Mouse (Mus musculus) ovary, adult 10 weeks (tissue): Measurements from ENCODE around the gene Pced1a. TPM values are rescaled to one million over a fixed set of nuclear protein-coding genes. Genes with fewer than 3 reads are reported as not detected.

ENCODE experiments used
- polyA plus RNA-seq: library from polyadenylated mRNA; stranded (reverse); fragments of 350-450 nt; fragmentation: Illumina TruSeq; extraction: RNeasy Lipid Tissue Mini Kit (QIAGEN cat#74804); gene quantifications from one replicate; pipeline ENCODE4 v1.2.3, GENCODE M21; 2014

The Pced1a gene
- polyA plus RNA-seq: 5.3 TPM

DNA sequence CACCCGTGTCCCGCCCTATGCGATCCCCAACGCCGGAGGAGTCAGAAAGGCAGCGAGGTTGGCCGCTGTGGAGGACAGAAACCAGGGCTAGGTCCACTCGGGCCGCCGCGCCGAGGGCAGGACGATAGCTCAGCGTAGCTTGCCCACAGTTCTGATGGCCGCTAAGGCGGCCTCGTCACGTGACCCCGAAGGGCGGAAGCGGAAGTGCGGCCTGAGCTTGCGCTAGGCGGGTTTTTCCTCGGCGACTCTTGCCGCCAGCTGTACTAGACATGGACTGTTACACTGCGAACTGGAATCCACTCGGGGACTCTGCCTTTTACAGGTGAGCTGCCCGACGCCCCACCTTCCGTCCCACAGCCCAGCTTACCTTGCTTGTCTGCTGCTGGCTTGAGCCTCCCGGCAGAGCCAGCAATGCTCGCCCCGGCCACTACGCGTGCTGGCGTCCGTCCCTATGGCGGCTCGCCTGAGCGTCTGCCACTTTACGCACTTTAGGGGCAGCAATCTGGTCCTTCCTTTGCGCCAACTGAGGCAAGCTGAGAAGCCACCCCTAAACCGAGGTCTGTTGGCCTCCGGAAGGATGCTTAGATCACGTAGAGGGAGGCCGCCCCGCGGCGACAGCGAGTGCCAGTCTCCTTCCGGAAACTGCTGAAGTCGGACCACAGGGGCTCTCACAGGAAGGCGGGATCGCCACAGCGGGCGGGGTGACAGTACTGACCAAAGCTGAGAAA lies at the start of gene Pced1a, which contains the start of gene Vps16:
Gene Pced1a, minus strand, starts transcription at position 576 of the 728 bp plus-strand sequence.
Gene Vps16, plus strand, starts transcription at position 214 of the 728 bp plus-strand sequence.

DNA sequence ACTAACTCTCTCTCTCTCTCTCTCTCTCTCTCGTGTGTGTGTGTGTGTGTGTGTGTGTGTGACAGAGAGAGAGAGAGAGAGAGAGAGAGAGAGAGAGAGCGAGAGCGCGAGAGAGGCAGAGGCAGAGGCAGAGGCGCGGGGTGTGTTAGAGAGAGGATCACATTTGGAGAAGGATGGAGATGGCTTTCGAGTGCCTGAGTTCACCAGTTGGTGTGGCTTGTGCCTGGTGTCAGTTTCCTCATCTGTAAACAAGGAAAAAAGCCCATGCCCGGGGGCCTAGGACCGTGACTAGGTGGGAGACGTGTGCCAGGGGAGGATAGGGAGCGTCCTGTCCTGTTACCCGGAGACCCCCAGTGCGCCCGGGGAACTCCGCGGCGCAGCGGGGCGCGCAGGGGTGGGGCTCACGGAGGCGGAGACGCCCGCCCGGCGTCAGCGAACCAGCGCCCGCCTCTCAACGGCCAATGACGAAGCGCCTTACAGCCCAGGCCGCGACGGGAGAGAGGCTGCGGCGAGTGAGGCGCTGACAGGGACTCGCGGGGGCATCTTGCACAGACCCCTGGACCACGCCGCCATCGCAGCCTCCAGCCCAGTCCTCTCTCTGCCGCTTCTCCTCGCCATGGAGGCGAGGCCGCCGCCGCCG lies 25.4 kb upstream of the Pced1a start, which contains the start of gene Ptpra:
Gene Ptpra, plus strand, starts transcription at position 485 of the 640 bp plus-strand sequence.

DNA sequence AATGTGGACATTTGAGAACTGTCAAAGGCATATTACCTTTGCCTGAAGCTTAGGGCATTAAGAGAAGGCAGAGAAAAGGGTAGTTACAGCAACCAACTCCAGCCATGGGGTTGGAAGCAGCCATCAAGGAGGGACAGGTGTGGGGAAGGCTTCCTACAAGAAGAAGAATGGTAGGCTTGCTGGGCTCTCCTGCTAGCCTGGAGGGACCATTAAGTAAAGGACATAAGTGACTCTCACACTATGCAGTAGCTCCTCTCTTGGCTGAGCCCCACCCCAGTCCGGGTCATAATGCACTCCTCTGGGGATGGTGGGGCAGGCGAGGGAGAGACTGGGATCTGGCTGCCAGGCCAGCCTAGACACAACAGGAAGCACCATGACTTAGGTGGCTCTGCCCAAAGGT lies 18.3 kb downstream of the Pced1a start, which contains the start of gene Tmem239:
Gene Tmem239, plus strand, starts transcription at position 301 of the 400 bp plus-strand sequence.

DNA sequence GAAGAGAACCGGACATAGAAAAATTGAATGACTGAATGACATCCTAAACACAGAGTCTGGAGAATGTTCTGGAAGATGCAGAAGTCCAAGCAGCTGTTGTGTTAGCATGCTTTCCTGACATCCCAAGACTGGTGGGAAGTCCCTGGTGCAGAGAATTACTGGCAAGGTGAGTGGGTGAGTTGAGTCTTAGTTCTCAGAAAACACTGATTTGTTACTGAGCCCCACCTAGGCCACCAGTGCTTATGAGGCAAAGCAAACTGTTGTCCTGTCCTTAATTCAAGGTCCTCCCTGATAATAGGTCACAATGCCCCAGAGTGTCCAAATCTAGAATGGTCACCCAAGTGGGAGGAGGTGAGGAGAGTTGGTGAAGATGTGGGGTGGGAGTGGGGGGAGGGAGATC lies 19.6 kb downstream of the Pced1a start, which contains the start of the genes Gm28372 and 1700020A23Rik:
Gene Gm28372, plus strand, starts transcription at position 301 of the 400 bp plus-strand sequence.
Gene 1700020A23Rik, plus strand, starts transcription at position 321 of the 400 bp plus-strand sequence.

GRCm38 (mm10) chr2:130397186-130397985 lies 27.1 kb downstream of the Pced1a start, which contains the start of gene Cpxm1:
Gene Cpxm1 (minus strand): TSS chr2:130397574.

Other genes starting within 250 kb of the Pced1a start
- gene Snrpb, start 245.3 kb downstream of the Pced1a start, polyA plus RNA-seq: 15.8 TPM
- gene Tmc2, start 229.5 kb downstream of the Pced1a start, polyA plus RNA-seq: not detected
- gene Nop56, start 150.3 kb downstream of the Pced1a start, polyA plus RNA-seq: 97.1 TPM
- 48.8 TPM for gene Idh3b, start 140.2 kb downstream of the Pced1a start, polyA plus RNA-seq
- gene Ebf4, start 129.5 kb downstream of the Pced1a start, polyA plus RNA-seq: 0.51 TPM
- gene Cpxm1, start 27.1 kb downstream of the Pced1a start, polyA plus RNA-seq: 2.6 TPM
- not detected for gene Gm28372, start 19.5 kb downstream of the Pced1a start, polyA plus RNA-seq
- gene 1700020A23Rik, start 19.4 kb downstream of the Pced1a start, polyA plus RNA-seq: not detected
- gene Tmem239, start 18.2 kb downstream of the Pced1a start, polyA plus RNA-seq: not detected
- gene Vps16, start 362 bp downstream of the Pced1a start, polyA plus RNA-seq: 15.9 TPM
- 185 TPM for gene Ptpra, start 25.6 kb upstream of the Pced1a start, polyA plus RNA-seq
- 1.1 TPM for gene Mrps26, start 139.0 kb upstream of the Pced1a start, polyA plus RNA-seq
- not detected for gene Oxt, start 151.5 kb upstream of the Pced1a start, polyA plus RNA-seq
- not detected for gene Avp, start 157.9 kb upstream of the Pced1a start, polyA plus RNA-seq
- 28.9 TPM for gene Fastkd5, start 205.3 kb upstream of the Pced1a start, polyA plus RNA-seq
- gene Ubox5, start 205.3 kb upstream of the Pced1a start, polyA plus RNA-seq: 7.9 TPM
- 1.4 TPM for gene Lzts3, start 218.1 kb upstream of the Pced1a start, polyA plus RNA-seq
- gene Ddrgk1, start 240.0 kb upstream of the Pced1a start, polyA plus RNA-seq: 6.7 TPM
- 42.6 TPM for gene Itpa, start 242.9 kb upstream of the Pced1a start, polyA plus RNA-seq